Mouse (Mus musculus) adrenal gland, postnatal 36 days (tissue): ENCODE results near the gene Lama4. TPM values are rescaled to one million over a fixed set of nuclear protein-coding genes. Genes with fewer than 3 reads are reported as not detected.

Source experiments
- DNase-seq, 2 experiments: peaks; one replicate each; pipeline ENCODE4 v3.0.0; 2021; ENCODE audit warnings: mixed read lengths in 1 of 2
- total RNA-seq, 2 experiments: library from RNA; stranded (reverse); gene quantifications; 2 replicates each; pipeline ENCODE4 v1.2.3; 2021

Gene Lama4
- total RNA-seq, 2 experiments from 2014 or later: 56.7 to 86.6 TPM

DNA sequence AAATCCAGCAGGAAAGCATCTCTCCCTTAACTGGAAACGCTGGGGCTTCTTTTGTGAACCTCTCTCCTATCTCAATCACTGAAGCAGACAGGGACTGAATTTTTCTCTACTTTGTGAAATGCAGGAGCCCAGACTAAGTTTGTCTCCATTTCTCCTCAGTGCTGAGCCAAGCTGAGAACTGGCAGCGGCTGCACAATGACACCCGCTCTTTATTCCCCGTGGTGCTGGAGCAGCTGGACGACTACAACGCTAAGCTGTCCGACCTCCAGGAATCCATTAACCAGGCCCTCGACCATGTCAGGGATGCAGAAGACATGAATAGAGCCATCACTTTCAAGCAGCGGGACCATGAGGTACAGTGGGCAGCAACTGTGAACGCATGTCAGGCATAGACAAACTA lies 82.5 kb downstream of the Lama4 start:
- no peak for DNase-seq

DNA sequence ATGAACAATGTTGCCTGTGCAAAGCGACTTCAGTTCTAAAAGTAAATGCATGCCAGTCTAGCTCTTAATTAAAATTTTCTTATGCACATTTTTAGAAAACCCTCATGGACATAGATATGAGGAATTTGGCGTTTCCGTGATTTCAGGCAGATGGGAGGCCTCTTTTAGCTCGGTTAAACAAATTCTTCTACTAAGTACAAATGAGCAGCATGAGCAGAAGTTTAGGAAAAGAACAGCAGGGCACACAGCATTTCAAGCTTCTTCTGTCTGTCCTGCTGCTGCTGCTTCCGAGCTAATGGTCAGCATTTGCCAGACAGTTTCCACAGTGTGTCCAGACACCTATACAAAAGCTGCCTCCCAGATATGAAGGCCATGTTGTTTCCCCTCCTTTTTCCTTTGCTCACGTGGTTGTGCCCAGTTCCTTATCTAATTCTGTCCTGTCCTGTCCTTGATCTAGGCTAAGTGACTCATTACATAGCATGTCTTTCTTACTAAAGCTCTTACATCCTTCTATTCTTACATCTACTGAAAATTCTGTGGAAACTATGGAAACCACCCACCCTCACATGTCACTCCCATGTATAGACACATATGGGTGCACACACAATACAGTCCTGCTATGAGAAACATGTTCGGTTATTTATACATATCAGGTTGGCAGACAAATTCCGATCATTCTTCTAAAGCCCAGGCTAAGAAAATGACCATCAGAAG lies 84.4 kb downstream of the Lama4 start:
- DNase-seq: peak; percentile 14 to 29

DNA sequence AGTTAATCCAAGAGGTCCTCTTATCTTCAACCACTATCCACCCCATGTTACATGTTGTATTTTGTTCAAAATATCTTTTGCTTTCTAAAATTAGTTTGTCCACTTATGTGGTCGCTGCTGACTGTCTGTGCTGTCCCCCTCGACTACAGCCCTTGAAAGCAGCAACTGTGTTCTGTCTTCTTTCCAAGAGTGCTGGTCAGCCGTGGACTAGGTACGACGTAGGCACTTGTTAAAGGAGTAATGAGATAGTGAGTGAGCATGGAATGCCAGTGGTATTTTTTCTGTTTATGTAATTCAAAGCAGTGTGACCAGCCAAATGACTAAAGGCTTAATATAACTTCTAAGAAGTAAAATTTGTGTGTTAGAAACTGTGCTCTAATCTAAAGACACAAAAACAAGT lies 90.7 kb downstream of the Lama4 start:
- no peak for DNase-seq

DNA sequence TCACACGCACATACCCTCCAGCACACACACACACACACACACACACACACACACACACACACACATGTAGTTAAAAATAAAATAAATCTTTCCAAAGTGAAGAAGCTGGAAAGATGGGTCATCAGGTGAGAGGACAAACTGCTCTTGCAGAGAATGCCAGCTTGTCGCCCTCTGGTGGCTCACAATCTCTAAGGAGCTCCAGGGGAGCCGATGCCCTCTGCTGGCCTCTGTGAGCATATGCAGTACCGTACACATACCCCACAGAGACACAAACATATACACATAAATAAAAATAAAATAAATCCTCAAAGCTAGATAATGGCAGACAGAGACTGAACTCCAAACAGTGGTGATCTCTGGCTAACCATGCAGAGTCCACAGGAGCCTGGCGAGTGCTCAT lies 99.4 kb downstream of the Lama4 start:
- DNase-seq: peak; percentile 10 to 37

DNA sequence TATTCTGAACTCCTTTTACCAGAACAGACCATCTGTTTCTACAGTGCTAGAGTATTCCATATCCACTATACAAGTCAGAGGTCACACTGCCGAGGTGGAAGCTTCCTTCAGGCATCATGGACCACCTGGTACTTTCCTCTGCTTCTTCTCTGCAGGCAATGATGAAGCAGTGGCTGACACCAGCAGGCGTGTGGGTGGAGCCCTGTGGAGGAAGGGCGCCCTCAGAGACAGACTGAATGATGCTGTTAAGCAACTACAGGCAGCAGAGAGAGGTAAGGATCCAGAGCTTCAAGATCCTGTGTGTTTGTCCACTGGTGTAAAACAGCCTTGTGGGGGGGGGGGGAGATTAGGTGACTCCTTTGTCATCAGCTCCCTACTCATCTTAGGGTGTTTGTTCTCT lies 100.1 kb downstream of the Lama4 start:
- DNase-seq: no peak

DNA sequence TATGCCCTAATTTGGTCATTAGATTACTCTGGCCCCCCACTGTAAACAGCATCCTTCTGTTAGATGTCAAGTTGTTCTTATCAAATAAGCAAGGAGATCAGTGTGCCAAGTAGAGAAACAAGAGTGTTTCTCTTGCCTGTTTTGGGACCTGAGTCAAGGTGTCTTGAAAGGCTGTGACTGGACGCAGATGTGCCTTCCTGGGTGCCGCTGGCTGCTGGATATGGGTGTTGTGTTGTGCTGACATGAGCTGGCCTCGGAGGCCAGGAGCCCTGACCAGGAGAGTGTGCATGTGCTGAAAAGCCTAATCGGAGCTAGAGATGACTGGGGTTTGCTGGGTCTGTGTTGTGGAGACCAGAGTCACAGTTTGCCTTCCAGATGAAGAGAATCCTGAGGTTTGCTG lies 100.7 kb downstream of the Lama4 start:
- no peak for DNase-seq

DNA sequence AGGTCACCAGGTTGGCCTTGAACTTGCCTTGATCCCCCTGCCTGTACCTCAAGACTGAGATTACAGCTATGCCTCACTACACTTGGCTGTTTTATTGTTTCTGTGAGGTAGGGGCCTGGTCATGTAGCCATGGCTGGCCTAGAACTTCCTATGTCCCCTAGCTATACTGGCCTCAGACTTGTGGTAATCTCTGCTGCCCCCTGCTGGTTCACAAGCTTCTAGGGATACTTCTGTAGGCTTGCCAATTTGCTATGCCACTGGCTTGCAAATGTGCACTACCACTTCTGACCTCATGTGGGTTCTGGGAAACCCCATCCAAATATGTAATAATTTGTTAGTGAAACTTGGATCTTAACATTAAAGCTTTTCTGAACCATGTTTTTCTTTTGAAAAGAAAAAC lies 101.6 kb downstream of the Lama4 start:
- DNase-seq: peak; percentile 77 to 87

DNA sequence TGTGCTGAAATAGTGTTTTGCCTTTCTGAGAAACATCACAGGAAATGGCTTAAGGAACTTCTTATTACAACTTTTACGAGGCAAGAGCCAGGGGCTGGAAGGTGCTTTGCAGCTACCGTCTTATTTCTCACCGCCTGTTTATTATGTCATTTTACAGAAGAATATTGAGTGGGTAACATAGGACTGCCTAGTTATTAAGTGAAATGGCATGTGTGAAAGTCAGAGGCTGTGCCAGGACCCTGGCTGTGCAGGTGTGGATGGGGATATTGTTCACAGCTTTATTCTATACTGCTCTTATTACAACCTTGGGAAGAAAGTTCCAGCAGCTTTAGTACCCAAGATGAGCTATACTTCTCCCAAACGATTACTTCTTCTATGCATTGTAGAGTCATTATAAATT lies 106.7 kb downstream of the Lama4 start:
- no peak for DNase-seq

DNA sequence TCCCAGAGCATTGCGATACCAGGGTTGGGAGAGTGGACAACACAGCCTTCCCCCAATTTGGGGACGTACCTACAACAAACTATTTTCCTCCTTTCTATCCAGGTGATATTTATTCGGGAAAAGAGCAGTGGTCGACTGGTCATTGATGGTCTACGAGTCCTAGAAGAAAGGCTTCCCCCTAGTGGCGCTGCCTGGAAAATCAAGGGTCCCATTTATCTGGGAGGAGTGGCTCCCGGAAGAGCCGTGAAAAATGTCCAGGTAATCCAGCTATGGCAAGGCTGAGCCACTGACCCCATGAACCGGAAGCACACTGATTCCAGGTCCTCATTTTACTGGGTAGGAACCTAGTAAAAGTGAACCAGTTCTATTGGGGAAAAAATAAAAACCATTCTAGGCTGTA lies 131.7 kb downstream of the Lama4 start:
- DNase-seq: peak; percentile 36 to 44

DNA sequence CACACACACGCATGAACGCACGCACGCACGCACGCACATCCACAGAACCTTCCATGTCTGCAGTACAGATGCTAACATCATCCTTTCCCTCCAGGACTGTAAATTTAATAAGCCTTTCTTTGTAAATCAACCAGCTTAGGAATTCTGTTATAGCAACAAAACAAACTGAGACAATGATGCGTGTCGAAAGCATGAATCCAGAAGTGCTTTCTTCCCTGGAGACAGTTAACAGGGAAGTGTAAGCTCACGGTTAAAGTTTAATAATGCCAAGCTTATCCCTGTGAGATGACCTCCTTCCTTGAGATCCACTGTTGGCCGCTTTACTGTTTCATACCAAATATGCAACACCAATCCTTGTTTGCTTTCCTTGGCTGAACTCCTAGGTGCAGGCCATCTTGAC lies 133.4 kb downstream of the Lama4 start:
- no peak for DNase-seq

DNA sequence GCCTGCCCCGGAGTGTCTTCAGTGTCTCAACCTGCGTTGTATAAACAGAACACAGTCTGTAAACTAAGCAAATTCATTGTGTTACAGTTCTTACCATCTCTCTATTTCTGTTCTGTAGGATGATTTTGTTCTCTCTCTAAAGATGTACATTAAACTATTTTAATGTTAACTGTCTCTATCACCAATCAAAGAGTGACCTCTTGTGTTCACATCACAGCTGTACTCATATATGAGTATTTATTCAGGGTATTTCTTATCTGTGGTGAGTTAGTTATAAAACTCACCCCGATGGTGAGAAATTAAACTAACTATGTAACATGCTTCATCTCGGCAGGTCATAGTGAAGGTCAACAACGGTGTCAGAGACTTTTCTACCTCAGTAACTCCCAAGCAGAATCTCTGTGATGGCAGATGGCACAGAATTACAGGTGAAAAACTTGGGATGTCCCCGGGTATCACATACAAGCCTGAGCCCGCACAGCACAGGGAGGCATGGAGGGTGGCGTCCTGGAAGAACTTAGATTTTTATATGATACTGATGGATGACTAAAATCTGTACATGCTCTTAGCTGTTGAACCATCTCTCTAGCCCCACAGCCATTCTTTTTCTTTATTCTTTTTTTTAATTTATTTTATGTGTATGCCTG lies 139.6 kb downstream of the Lama4 start:
- no peak for DNase-seq

DNA sequence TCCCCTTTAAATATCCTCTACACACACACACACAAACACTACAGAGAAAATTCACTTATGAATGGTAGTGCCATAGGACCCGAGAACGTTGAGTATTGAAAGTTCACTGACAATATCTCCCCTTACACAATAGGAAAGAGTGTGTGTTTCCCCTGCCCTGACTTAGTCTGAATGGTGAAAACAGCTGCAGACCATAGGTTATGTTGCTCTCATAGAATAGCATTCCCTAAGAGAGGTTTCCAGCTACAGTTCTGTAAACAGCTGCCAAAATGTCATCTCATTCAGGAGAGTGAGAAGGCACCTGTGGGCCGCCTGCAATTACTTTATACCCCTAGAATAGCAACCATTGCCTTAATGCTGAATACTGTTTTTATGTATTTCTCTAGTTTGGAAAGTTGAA lies 141.1 kb downstream of the Lama4 start:
- DNase-seq: no peak

DNA sequence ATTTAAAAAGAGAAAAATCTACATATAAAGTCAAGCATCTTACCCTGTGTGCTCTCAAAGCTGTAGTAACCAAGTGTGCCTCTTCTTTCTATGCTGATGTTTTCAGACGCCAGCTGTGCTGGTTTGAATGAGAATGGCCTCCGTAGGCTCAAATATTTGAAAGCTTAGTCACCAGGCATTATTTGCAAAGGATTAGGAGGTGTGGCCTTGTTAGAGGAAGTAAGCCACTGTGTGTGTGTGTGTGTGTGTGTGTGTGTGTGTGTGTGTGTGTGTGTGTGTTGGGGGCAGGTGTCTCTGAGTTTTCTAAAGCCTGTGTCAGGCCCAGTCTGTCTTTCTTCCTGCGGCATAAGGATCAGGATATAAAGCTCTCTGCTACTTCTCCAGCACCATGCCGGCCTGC lies 141.6 kb downstream of the Lama4 start:
- DNase-seq: no peak

DNA sequence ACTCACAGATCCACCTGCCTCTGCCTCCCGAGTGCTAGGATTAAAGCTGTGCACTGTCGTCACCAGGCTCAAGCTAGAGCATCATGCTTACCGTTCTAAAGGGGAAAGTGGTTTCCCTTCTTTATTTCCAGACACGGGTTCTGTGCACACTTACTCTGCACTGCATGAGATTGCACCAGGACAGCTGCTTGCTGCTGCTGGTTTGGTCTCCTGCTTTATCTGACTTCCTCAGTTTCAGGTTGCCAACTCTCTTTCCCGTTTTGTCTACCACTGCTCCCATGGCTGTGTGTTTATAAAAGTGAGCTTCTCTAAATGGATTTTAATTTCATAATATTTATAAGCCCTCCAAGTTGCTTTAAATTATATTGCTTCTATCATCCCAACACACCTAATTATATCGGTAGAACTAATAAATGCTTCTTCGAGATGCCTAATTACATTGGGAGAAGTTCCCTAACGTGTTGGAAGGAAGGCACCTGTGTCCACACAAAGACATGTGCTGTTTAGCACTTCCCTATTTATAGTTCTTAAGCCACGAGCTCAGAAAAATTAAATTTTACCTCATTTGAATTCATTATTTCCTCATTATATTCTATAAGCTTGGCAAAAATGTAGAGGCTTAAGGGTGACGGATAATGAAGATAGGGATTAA lies 143.6 kb downstream of the Lama4 start:
- no peak for DNase-seq

DNA sequence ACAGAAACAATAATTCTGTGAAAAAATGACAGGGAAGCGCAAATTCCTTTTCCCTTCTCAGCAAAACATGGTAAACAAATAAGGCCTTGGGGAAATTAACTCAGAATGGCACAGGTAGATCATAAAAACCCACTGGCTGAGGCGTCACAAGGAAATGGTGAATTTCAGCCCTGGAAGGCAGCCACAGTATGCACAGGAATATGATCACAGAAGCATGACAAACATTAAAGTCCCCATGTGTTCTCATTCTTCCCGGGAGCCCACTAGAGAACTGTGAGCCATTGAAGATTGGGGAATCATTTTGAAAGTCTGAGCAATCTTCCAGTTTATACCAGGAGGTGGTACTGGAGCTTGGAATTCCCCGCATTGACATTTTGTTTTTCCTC lies 144.2 kb downstream of the Lama4 start:
- DNase-seq: no peak

DNA sequence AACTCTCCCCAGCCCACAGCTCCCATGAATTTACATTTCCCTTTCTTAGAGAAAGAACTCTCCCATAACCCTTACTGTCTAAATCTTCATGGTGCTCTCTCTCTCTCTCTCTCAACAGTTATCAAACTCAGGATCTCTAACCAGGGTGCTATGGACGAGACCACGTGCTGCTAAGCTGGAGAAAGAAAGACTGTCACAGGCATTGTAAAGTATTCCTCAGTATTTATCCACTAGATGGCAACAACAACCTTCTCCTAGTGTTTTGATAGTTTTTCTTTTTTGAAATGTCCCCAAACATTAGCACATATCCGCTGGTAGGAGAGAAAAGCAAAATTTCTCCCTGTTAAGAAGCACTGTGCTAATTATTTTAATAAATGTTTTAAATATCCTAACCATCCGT lies 156.1 kb downstream of the Lama4 start:
- no peak for DNase-seq

DNA sequence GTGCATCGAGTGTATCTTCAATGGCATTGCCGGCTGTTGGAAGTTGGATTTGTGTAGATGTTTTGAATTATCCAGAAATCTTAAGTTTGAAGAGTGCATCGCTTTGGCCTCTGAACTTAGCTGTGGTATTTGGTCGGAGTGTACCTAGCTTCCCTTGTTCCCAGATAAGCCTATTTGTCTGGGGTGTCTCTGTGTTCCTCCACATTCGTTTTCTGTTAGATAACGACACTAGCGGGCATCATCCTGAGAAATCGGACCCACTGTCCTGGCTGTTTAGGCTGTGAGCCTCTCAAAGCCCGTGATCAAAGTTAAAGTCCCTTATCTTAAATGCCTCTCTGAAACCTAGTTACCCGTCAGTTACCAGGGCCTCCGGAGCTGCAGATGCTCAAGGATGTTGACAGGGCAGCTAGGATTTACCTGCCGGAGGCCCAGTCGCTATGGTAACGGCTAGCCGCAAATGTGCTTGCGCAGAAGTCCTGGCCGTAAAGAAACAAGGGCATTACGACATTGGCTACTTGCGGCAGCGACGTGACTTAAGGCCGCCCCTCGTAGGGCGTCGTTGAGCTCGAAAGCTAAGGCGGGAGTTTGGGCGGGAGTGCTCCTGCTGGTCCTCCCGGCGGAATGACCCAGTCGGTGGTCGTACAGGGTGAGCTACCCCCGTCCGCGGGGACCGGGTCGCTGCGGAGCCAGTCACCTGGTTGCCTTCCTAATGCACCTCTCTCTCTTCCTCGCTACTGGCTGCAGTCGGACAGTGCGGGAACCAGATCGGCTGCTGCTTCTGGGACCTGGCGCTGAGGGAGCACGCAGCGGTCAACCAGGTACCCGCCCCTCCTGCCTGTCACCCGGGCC lies 168.4 kb downstream of the Lama4 start, which contains the start of the genes Fam229b and Tube1:
TSS of gene Fam229b (minus strand) at position 453 of the 849 bp plus-strand sequence.
TSS of gene Tube1 (plus strand) at position 515 of the 849 bp plus-strand sequence.
- DNase-seq: peak; percentile 90 to 92

DNA sequence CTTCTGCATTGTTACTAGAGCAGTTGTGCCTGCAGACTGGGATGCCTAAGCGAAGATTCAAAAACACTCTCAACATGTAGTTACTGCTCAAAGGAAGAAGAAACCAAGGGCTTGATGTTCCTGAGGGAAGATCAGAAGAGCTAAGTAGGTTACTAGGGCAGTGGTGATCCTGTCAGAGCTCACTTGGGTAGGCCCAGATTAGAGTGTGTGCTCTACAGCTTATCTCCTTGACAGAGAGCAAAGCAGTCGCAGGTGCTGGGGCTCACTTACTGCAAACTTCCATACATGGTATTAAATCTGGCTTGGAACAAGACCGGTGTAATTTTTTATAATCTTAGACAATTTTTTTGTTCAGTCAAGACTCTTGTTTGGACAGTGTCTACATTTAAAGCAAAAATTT lies 172.5 kb downstream of the Lama4 start:
- no peak for DNase-seq

DNA sequence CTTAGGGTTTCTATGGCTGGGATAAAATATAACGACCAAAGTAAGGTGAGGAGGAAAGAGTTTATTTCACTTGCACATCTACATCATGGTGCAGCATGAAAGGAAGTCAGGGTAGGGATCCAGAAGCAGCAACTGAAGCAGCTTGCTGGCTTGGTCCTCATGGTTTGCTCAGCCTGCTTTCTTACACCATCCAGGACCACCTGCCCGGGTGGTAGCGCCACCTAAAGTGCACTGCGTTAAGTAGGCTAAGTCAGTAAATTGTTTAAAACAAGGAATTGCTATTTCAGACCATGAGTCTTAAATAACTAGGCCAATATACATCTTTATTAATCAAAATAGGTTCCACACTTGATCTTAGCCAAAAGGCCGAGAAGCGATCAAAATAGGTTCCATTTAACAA lies 173.4 kb downstream of the Lama4 start:
- DNase-seq: no peak

DNA sequence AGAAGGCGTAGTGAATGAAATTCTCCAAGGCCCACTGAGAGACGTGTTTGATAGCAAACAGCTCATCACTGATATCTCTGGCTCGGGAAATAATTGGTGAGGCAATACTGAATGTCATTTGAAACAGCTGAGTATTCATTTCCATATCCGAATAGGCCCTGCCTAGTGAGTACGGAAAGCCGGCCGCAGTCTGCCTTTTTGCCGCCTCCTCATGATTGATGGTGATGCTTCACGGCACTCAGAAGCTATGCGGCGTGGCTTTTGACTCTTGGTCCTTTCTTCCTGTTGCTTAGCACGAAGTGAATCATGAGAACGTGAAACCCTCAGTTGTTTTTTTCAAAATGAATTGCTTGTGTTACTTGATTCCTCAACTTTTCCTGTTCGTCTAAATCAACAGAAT lies 175.5 kb downstream of the Lama4 start:
- no peak for DNase-seq

DNA sequence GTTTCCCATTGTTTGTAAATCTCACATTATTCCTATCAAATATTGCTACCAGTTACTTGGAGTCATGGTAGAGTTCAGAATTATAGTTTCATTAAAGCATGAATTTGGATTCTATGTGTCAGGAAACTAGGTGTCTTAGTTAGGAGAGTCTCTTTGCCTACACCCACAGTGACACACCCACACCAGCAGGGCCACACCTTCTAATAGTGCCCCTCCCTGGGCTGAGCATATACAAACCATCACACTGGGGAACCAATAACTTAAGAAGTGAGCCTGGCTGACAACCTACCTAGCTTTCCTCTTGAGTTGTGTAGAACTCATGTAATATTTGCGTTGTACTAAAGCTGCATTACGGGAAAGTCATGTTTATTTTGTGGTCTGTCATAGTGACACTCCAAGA lies 176.1 kb downstream of the Lama4 start:
- DNase-seq: no peak

DNA sequence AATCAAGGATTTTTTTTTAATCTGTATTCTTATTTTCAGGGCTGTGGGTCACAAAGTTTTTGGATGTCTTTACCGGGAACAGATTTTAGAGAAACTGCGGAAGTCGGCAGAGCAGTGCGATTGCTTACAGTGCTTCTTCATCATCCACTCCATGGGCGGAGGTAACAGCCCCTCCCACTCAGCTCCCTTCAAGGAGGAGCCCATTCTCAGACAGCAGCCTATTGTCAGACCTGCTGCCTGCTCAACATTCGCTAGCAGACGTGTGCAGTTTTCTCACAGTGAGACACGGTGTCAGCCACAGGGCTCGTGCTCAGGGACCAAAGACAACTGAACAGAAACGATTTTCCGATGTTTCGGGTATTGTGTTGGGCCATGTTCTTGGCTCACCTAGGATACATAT lies 176.9 kb downstream of the Lama4 start:
- no peak for DNase-seq

DNA sequence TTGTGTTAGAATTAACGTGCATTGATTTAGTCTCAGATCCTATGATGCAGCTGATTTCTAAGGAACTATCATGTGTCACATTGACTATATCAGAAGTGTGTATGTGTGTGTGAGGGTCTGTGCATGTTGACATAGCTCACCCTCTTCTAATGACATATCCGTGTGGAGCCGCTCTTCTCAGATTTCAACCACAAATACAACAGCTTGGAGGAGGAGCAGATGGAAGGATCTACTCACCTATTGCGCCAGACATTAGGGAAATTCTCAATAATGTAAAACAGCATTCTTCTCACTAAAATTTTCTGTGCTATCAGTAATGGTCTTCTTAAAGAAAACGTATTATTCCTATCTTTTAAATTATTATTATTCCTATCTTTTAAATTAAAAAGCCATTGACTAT lies 191.4 kb downstream of the Lama4 start:
- no peak for DNase-seq
